Mouse (Mus musculus): ENCODE data around the gene Enpp1. TPM values are rescaled to one million over a fixed set of nuclear protein-coding genes. Genes with fewer than 3 reads are reported as not detected.

The Enpp1 gene
- polyA plus RNA-seq, 1 experiment from 2014 or later = 2.5 TPM

DNA sequence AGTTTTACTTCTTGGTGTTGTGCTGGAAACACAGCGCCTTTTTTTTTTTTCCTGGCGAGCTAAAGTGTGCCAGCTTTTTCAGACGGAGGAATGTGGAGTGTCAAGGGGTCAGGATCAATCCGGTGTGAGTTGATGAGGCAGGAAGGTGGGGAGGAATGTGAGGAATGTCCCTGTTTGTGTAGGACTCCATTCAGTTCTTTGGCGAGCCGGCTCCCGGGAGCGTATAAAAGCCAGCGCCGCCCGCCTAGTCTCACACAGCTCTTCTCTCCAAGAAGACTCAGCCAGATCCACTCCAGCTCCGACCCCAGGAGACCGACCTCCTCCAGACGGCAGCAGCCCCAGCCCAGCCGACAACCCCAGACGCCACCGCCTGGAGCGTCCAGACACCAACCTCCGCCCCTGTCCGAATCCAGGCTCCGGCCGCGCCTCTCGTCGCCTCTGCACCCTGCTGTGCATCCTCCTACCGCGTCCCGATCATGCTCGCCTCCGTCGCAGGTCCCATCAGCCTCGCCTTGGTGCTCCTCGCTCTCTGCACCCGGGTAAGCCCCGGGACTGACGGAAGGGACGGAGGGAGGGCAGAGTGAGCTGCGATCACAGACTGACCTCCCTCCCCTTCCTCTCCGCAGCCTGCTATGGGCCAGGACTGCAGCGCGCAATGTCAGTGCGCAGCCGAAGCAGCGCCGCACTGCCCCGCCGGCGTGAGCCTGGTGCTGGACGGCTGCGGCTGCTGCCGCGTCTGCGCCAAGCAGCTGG, 116.5 kb downstream of the Enpp1 start, which contains the start of gene Ccn2:
Ccn2 (plus strand) TSS at position 193 of the 753 bp plus-strand sequence.
- ATAC-seq (ENCODE audit: insufficient number of reproducible peaks, low FRiP score, low TSS enrichment, low read depth) (peak; percentile 90), DNase-seq (ENCODE audit: low spot score) (peak; percentile 83)
- 0% methylated on average over 53 of the region's 53 CpGs for WGBS
- H3K4me2 ChIP-seq (ENCODE audit: low read depth, severe bottlenecking) = peak within 1 kb of the TSS; percentile 73
- no peaks in the 10 kb centered on the region for H3K27me3 ChIP-seq (ENCODE audit: control insufficient read depth, insufficient read depth, low read length)
- no peaks in the 10 kb centered on the region for H3K36me3 ChIP-seq (ENCODE audit: control insufficient read depth, insufficient read depth, low read length)
- peak within 1 kb of the TSS; percentile 90 for H3K27ac ChIP-seq (replicated peaks; ENCODE audit: low read depth, low read length)
- peak within 1 kb of the TSS; percentile 73 for H3K9ac ChIP-seq (ENCODE audit: low read length)
- H3K4me3 ChIP-seq (ENCODE audit: low read depth, low read length) = peak within 1 kb of the TSS; percentile 73
- H3K9me3 ChIP-seq (ENCODE audit: control insufficient read depth, low read length) = no peaks in the 10 kb centered on the region
- peaks cover 18% of the 10 kb centered on the region for H3K4me1 ChIP-seq (ENCODE audit: control insufficient read depth, insufficient read depth, low read length)

DNA sequence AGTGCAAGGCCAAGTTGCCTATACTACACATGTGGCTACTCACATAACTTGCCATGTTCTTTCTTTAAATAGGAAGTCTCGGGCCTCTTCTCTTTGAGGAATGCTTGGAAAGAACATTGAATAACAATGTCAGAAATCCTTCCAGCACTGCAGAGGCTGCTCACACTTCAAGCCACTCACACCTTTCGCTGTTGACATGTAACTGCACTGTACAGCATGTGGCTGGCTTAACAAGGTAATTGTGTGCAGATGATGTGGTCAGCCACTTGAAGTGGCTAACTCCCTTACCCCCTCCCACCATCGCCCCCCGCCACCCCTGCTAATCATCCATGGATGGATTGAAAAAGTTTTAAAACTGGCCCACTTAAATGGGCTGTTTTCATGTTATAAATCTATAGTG, 118.4 kb downstream of the Enpp1 start:
- H3K27ac ChIP-seq (replicated peaks; ENCODE audit: low read depth, low read length) = no peak overlapping the region; the same call in 1 of the 2 replicates
- 20% methylated on average over 4 of the region's 4 CpGs for WGBS
- H3K4me1 ChIP-seq (ENCODE audit: control insufficient read depth, insufficient read depth, low read length) = peaks cover 18% of the 10 kb centered on the region
- H3K36me3 ChIP-seq (ENCODE audit: control insufficient read depth, insufficient read depth, low read length) = no peaks in the 10 kb centered on the region
- ATAC-seq (ENCODE audit: insufficient number of reproducible peaks, low FRiP score, low TSS enrichment, low read depth) (no peak), DNase-seq (ENCODE audit: low spot score) (peak; percentile 58)
- no peak overlapping the region for H3K4me3 ChIP-seq (ENCODE audit: low read depth, low read length)
- H3K4me2 ChIP-seq (ENCODE audit: low read depth, severe bottlenecking) = no peak overlapping the region; the same call in 1 of the 2 replicates
- no peak overlapping the region for H3K9ac ChIP-seq (ENCODE audit: low read length)
- H3K9me3 ChIP-seq (ENCODE audit: control insufficient read depth, low read length) = no peaks in the 10 kb centered on the region
- H3K27me3 ChIP-seq (ENCODE audit: control insufficient read depth, insufficient read depth, low read length) = no peaks in the 10 kb centered on the region

DNA sequence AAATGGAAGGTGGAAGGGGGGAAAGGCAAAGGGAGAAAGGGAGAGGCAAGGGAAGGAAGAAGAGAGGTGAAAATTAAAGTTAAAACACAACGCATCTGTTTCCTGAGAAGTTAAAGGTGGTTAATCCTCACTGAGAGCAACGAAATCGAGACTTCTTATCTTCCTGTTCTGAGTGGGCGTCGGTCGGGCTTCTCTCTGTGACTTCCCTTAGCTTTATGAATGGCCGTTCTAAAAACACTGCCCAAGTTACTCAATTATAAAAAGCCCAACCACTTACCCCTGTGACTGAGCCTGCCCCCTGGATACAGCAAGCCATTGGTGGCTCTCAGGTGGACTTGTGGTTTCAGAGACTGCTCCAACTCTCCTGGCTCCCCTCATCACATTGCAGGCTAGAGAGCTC, 119.0 kb downstream of the Enpp1 start:
- ATAC-seq (ENCODE audit: insufficient number of reproducible peaks, low FRiP score, low TSS enrichment, low read depth) (no peak), DNase-seq (ENCODE audit: low spot score) (no peak)
- H3K4me1 ChIP-seq (ENCODE audit: control insufficient read depth, insufficient read depth, low read length) = peaks cover 18% of the 10 kb centered on the region
- no peaks in the 10 kb centered on the region for H3K9me3 ChIP-seq (ENCODE audit: control insufficient read depth, low read length)
- no peak overlapping the region for H3K4me3 ChIP-seq (ENCODE audit: low read depth, low read length)
- no peak overlapping the region; the same call in 1 of the 2 replicates for H3K27ac ChIP-seq (replicated peaks; ENCODE audit: low read depth, low read length)
- 74% methylated on average over 7 of the region's 7 CpGs for WGBS
- no peak overlapping the region for H3K4me2 ChIP-seq (ENCODE audit: low read depth, severe bottlenecking)
- no peaks in the 10 kb centered on the region for H3K27me3 ChIP-seq (ENCODE audit: control insufficient read depth, insufficient read depth, low read length)
- no peaks in the 10 kb centered on the region for H3K36me3 ChIP-seq (ENCODE audit: control insufficient read depth, insufficient read depth, low read length)
- H3K9ac ChIP-seq (ENCODE audit: low read length) = no peak overlapping the region

DNA sequence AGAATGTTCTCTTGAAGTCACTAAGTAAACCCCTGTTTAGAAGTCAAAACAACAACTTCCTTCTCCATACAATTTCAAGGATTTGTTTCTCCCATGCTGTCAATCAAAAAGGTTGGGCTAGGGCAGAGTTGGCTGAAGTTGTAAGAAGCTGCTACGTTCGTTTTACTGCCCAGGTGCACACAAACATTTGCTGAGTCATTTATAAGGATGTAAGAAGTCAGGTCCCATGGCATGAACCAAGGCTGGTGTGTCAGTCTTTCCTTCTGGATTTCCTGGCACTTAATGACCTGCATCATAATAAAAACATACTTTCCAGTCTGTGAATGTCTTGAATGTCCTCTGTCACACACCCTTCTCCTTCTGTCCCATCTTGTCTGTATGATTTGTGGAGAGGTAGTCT, 119.6 kb downstream of the Enpp1 start:
- Histone ChIP-seq H3K9me3 (ENCODE audit: control insufficient read depth, low read length) (no peaks in the 10 kb centered on the region), H3K27me3 (ENCODE audit: control insufficient read depth, insufficient read depth, low read length) (no peaks in the 10 kb centered on the region), H3K4me2 (ENCODE audit: low read depth, severe bottlenecking) (no peak overlapping the region), H3K4me1 (ENCODE audit: control insufficient read depth, insufficient read depth, low read length) (peaks cover 18% of the 10 kb centered on the region), H3K9ac (ENCODE audit: low read length) (no peak overlapping the region), H3K27ac (replicated peaks; ENCODE audit: low read depth, low read length) (no peak overlapping the region), H3K4me3 (ENCODE audit: low read depth, low read length) (no peak overlapping the region), H3K36me3 (ENCODE audit: control insufficient read depth, insufficient read depth, low read length) (no peaks in the 10 kb centered on the region)
- ATAC-seq (ENCODE audit: insufficient number of reproducible peaks, low FRiP score, low TSS enrichment, low read depth) = no peak
- WGBS = 59% methylated on average over 2 of the region's 2 CpGs
- DNase-seq (ENCODE audit: low spot score) = no peak

DNA sequence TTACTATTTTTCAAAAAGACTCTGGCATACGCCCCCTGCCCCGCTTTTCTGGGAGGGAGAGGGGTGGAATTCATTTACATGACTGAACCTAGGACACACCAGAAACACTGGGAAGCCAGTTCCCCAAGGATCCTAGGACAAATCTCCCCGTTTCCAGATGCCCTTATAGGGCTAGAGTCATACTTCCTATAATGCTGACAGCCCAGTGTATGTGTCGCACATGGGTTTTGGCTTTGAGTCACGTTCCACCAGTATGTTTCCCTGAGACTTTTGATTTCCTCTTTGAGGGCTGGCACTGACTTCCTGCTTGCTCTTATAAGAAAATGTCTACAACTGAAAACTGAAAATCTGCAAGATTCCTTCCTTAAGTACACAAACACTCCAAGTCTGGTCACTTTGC, 120.2 kb downstream of the Enpp1 start:
- no peaks in the 10 kb centered on the region for H3K36me3 ChIP-seq (ENCODE audit: control insufficient read depth, insufficient read depth, low read length)
- H3K27ac ChIP-seq (replicated peaks; ENCODE audit: low read depth, low read length) = no peak overlapping the region
- ATAC-seq (ENCODE audit: insufficient number of reproducible peaks, low FRiP score, low TSS enrichment, low read depth) = no peak
- H3K9ac ChIP-seq (ENCODE audit: low read length) = no peak overlapping the region
- H3K9me3 ChIP-seq (ENCODE audit: control insufficient read depth, low read length) = no peaks in the 10 kb centered on the region
- H3K4me3 ChIP-seq (ENCODE audit: low read depth, low read length) = no peak overlapping the region
- whole genome bisulfite sequencing = 72% methylated on average over 5 of the region's 5 CpGs
- no peaks in the 10 kb centered on the region for H3K27me3 ChIP-seq (ENCODE audit: control insufficient read depth, insufficient read depth, low read length)
- H3K4me2 ChIP-seq (ENCODE audit: low read depth, severe bottlenecking) = no peak overlapping the region
- peaks cover 18% of the 10 kb centered on the region for H3K4me1 ChIP-seq (ENCODE audit: control insufficient read depth, insufficient read depth, low read length)
- DNase-seq (ENCODE audit: low spot score) = no peak

DNA sequence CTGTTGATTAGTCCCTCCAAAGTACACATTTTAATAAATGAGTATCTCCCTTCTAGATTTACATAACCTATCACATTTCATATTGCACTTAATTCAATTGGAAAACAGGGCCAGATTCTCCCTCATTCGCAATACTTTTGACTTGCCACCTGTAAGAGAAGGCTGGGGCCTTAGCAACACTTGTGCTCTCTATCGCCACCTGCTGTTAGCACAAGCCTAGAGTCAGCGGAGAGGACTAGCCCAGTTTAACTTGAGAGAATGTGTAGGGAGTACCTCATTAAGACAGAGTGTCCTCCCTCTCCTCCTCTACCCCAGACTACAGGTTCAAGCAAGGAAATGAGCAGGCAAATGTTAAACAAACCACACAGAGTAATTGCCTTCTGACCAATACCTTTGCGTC, 120.8 kb downstream of the Enpp1 start:
- H3K36me3 ChIP-seq (ENCODE audit: control insufficient read depth, insufficient read depth, low read length) = no peaks in the 10 kb centered on the region
- H3K9me3 ChIP-seq (ENCODE audit: control insufficient read depth, low read length) = no peaks in the 10 kb centered on the region
- no peak overlapping the region for H3K9ac ChIP-seq (ENCODE audit: low read length)
- H3K4me3 ChIP-seq (ENCODE audit: low read depth, low read length) = no peak overlapping the region
- 24% methylated on average over 4 of the region's 4 CpGs for WGBS
- no peaks in the 10 kb centered on the region for H3K27me3 ChIP-seq (ENCODE audit: control insufficient read depth, insufficient read depth, low read length)
- DNase-seq (ENCODE audit: low spot score) = peak; percentile 88
- no peak for ATAC-seq (ENCODE audit: insufficient number of reproducible peaks, low FRiP score, low TSS enrichment, low read depth)
- H3K4me2 ChIP-seq (ENCODE audit: low read depth, severe bottlenecking) = no peak overlapping the region
- H3K4me1 ChIP-seq (ENCODE audit: control insufficient read depth, insufficient read depth, low read length) = peaks cover 17% of the 10 kb centered on the region
- H3K27ac ChIP-seq (replicated peaks; ENCODE audit: low read depth, low read length) = no peak overlapping the region

DNA sequence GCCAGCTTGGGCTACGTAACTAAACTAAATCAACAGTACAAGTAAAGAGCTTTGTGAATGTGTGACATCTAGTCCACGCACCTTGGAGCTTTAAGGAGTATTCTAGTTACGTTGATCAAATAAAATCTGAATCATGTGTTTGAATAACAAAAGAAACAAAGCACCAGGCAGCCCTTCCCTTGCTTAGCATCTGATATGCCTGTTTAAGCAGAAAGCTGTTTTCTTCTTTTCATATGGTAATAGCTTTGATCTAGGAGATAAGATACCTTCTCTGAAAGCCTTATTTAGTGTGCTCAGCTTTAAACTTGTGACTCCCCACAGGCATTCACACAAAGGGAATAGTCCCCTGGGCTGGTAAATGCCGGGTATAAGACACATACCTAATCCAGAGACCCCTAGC, 121.4 kb downstream of the Enpp1 start:
- Histone ChIP-seq H3K27me3 (ENCODE audit: control insufficient read depth, insufficient read depth, low read length) (no peaks in the 10 kb centered on the region), H3K27ac (replicated peaks; ENCODE audit: low read depth, low read length) (no peak overlapping the region), H3K36me3 (ENCODE audit: control insufficient read depth, insufficient read depth, low read length) (no peaks in the 10 kb centered on the region), H3K4me1 (ENCODE audit: control insufficient read depth, insufficient read depth, low read length) (peaks cover 15% of the 10 kb centered on the region), H3K4me2 (ENCODE audit: low read depth, severe bottlenecking) (no peak overlapping the region), H3K9ac (ENCODE audit: low read length) (no peak overlapping the region), H3K9me3 (ENCODE audit: control insufficient read depth, low read length) (no peaks in the 10 kb centered on the region), H3K4me3 (ENCODE audit: low read depth, low read length) (no peak overlapping the region)
- DNase-seq (ENCODE audit: low spot score) (no peak), ATAC-seq (ENCODE audit: insufficient number of reproducible peaks, low FRiP score, low TSS enrichment, low read depth) (no peak)
- WGBS = 73% methylated on average over 4 of the region's 4 CpGs

DNA sequence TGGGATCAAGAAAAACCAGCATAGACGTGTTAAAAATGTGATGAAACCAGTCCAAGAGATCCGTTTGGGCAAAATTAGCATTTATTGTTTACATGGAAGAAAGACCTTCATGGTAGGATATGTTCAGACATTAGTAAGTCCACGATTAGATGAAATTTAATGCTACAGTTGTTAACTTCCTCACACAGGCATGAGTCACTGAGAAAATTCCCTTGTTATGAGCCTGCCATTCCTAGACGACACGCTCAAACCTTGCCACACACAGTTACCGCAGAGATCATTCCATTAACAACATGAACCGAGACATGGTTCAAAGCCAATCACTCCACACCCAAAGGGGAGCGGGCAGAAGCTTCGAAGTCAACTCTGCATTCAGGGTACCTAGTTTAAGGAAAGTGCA, 122.7 kb downstream of the Enpp1 start:
- DNase-seq (ENCODE audit: low spot score) (no peak), ATAC-seq (ENCODE audit: insufficient number of reproducible peaks, low FRiP score, low TSS enrichment, low read depth) (no peak)
- 90% methylated on average over 9 of the region's 9 CpGs for WGBS
- Histone ChIP-seq H3K27ac (replicated peaks; ENCODE audit: low read depth, low read length) (no peak overlapping the region), H3K36me3 (ENCODE audit: control insufficient read depth, insufficient read depth, low read length) (no peaks in the 10 kb centered on the region), H3K9me3 (ENCODE audit: control insufficient read depth, low read length) (no peaks in the 10 kb centered on the region), H3K9ac (ENCODE audit: low read length) (no peak overlapping the region), H3K4me3 (ENCODE audit: low read depth, low read length) (no peak overlapping the region), H3K27me3 (ENCODE audit: control insufficient read depth, insufficient read depth, low read length) (no peaks in the 10 kb centered on the region), H3K4me2 (ENCODE audit: low read depth, severe bottlenecking) (no peak overlapping the region), H3K4me1 (ENCODE audit: control insufficient read depth, insufficient read depth, low read length) (peaks cover 10% of the 10 kb centered on the region)

DNA sequence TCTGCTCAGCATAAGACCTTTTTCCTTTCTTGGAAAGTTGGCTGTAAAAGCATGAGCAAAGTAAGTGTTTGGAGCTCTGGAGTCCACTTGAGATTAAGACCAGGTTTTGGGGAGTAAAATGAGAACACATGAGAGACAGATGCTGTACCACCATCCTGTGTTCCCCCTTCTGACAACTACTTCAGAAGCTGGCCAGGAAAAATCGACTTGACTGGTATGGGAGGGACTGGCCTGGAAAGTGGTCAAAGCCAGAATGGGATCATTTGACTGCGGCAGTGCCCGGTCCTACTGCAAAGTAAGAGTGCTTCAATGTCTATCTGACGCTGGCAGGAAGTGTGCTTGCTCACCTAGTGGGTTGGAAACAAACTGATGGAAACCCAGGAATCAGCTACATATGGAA, 123.1 kb downstream of the Enpp1 start:
- no peak for DNase-seq (ENCODE audit: low spot score)
- Histone ChIP-seq H3K27me3 (ENCODE audit: control insufficient read depth, insufficient read depth, low read length) (no peaks in the 10 kb centered on the region), H3K4me2 (ENCODE audit: low read depth, severe bottlenecking) (no peak overlapping the region), H3K9ac (ENCODE audit: low read length) (no peak overlapping the region), H3K4me1 (ENCODE audit: control insufficient read depth, insufficient read depth, low read length) (peaks cover 7% of the 10 kb centered on the region), H3K4me3 (ENCODE audit: low read depth, low read length) (no peak overlapping the region), H3K36me3 (ENCODE audit: control insufficient read depth, insufficient read depth, low read length) (no peaks in the 10 kb centered on the region), H3K9me3 (ENCODE audit: control insufficient read depth, low read length) (no peaks in the 10 kb centered on the region), H3K27ac (replicated peaks; ENCODE audit: low read depth, low read length) (no peak overlapping the region)
- WGBS = 76% methylated on average over 4 of the region's 4 CpGs
- ATAC-seq (ENCODE audit: insufficient number of reproducible peaks, low FRiP score, low TSS enrichment, low read depth) = no peak
